Mouse (Mus musculus) left cerebral cortex, adult 11 months (tissue): ENCODE measurements around the gene Vrk1.

ENCODE experiments used
- DNase-seq: peaks from one replicate; pipeline ENCODE4 v3.0.0; 2022; ENCODE audit warnings: low spot score

Gene Vrk1

GRCm38 (mm10) chr12:106010065-106010915 lies at the start of gene Vrk1:
Vrk1 (plus strand) TSS chr12:106010228.
- DNase-seq = peak; percentile 96

DNA sequence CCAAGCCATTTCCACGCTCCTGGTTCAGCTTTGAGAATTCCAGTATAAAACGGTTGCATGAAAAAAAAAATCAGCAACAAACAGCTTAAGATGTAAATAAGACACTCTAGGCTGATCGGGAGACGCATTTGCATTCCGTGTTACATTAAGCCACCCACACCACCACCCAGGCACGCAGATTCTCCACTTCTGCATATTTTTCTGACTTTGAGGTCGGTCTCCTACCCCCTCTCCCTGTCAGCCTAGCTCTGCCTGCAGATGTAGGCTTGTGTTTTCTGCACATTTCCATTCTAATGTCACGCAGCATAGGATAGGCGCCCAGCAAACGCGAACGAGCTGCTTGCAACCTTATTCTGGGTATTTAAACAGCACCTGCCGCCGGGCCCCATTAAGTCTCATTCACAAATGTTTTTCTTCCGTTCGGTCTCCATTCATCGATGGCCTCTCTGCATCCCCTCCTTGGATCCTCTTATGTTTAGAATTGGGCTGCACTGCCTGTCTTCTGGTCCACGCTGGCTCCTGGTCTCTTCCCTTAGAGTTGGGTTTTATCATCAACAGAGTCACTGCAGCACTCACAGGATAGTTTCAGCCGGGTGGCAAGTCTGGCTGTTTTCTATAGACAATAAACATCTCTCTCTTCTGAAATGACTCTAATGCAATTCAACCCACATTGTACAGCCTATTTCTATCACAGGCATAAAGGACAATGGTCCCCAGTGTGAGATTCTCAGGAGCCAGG lies 49.3 kb upstream of the Vrk1 start:
- peak; percentile 64 for DNase-seq

DNA sequence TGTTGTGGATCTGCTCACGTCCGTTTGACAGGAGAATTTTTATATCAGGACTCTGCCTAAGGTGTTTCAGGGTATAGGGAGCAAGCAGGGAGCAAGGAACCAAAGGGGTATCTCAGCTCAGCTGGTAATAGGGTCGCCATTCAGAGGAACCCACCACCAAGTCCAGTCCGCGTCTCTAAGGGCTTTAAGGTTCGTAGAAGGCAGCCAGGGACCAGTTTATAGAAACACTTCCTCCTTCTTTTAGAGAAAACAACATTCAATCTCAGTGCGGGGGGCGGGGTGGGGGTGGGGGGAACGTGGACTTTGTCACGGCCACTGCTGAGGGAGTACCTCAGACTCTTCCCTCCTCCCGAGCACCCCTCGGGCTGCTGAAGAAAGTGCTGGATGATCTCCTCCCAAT lies 48.4 kb upstream of the Vrk1 start:
- no peak for DNase-seq

GRCm38 (mm10) chr12:105962103-105963011 lies 47.7 kb upstream of the Vrk1 start:
- DNase-seq = peak; percentile 86

GRCm38 (mm10) chr12:105963012-105963572 lies 46.9 kb upstream of the Vrk1 start:
- DNase-seq = no peak

- no peak for DNase-seq
These were observed 43.0 kb upstream of the Vrk1 start for GRCm38 (mm10) chr12:105966887-105967637.

DNA sequence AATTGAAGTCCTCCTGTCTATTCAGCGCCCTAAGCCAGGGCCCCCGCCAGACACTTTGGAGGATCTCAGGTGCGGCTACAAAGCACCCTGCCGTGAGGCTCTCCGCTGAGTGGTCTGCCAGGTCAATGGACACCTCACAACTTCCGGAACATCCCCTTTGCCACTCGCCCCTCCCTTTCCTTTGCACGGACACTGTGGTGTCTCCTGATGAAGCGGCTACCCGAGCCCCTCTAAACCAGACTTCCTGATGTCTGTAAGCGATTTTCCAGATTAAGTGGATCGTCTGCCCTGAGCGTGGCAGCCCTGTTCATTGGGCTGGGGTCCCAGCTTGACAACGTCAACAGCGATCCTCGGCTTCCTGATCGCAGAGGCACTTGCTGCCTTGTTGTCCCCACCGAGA lies 42.2 kb upstream of the Vrk1 start:
- DNase-seq = no peak

- DNase-seq = no peak
These were observed 38.8 kb upstream of the Vrk1 start for GRCm38 (mm10) chr12:105971182-105971581.

DNA sequence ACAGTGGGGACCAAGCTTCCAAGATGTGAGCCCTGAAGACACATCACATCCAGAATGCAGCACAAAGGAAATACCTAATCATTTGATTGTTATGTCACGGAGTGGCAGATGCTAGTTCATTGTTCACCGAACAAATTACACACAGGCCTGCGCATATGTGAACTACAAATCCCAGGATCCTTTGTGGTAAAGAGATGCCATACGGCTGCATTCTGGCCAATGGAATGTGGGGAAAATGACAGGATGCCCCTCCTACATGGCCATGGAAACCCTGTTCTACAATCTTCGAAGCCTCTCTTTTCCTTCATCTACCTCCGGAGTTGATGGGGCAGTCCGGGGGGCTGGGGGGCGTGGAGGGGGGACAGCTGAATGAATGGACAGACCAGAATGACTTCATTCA lies 37.4 kb upstream of the Vrk1 start:
- DNase-seq = no peak

- no peak for DNase-seq
These were observed 36.3 kb upstream of the Vrk1 start for GRCm38 (mm10) chr12:105973691-105974090.

- no peak for DNase-seq
These were observed 35.9 kb upstream of the Vrk1 start for GRCm38 (mm10) chr12:105974107-105974506.

- DNase-seq = no peak
These were observed 28.7 kb upstream of the Vrk1 start for GRCm38 (mm10) chr12:105981121-105981973.

DNA sequence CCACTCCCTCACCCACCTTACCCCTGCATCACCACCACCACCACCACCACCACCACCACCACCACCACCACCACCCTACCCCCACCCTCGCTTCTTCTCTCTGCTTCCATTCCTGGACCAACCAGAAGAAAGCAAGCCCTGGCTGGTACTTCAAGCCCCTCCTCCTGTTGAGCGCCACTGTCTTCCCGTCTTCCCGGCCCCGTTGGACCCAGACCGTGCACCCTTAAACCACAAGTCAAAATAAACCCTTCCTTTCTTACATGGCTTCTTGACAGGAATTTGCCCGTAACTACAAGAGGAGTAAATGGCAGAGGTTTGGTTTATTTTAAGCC lies 28.1 kb upstream of the Vrk1 start:
- no peak for DNase-seq

DNA sequence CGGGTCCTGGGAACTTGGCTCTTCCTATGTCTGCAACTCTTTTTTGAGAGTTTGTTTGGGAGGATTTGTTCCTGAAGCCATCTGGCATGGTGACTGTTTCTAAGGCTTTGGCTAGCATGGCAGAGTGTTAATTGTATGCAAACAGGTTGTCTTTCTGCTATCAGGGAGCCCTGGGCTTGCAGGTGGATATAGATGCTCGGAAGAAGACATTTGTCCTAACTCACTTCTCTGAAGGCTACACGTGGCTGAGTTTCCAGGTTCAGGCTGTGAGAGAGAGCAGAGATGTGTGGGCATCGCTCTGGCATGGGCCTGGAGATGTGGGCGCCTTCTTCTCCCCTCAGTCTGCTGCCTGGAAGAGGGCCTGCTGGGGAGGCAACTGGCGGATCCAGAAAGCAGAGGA lies 27.4 kb upstream of the Vrk1 start:
- peak; percentile 52 for DNase-seq

- no peak for DNase-seq
These were observed 26.5 kb upstream of the Vrk1 start for GRCm38 (mm10) chr12:105983499-105983898.

DNA sequence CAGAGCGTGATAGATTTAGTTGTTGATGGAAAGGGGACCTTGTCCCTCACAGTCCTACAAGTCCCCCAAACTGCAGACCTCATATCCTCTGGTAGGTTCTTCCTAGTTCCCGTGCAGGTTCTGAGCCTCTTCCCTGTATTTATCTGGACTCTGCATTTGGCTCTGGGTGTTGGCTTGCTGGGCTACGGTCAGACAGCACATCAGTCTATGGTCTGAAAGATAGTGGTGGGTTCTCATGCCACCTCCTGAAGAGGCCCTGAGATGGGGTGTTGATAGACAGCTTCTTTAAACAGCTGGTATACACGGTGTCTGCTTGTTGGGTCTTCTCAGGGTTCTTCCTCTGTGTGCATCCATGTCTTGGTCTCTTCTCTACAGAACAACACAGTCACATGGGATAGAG lies 21.6 kb upstream of the Vrk1 start:
- no peak for DNase-seq

- DNase-seq = no peak
These were observed 17.3 kb upstream of the Vrk1 start for GRCm38 (mm10) chr12:105992756-105993155.

DNA sequence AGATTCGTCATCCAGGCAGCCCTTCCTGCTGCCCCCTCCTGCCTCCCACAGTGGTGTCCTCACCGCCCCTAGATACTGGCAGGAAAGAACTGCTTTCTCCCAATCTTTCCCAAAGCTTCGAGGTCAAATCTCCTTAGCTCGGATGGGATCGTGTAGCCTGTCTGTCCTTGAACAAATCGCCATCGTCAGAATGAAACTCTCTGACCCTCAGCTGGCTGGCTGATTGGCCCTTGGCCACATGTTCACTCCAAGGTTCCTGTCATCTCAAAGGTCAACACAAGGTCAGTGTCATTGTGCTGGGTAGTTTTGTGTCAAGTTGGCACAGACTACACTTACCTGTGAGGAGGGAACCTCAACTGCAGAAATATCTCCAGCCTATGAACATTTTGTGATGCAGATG lies 16.7 kb upstream of the Vrk1 start:
- DNase-seq = no peak

GRCm38 (mm10) chr12:105995940-105996339 lies 14.1 kb upstream of the Vrk1 start:
- no peak for DNase-seq

DNA sequence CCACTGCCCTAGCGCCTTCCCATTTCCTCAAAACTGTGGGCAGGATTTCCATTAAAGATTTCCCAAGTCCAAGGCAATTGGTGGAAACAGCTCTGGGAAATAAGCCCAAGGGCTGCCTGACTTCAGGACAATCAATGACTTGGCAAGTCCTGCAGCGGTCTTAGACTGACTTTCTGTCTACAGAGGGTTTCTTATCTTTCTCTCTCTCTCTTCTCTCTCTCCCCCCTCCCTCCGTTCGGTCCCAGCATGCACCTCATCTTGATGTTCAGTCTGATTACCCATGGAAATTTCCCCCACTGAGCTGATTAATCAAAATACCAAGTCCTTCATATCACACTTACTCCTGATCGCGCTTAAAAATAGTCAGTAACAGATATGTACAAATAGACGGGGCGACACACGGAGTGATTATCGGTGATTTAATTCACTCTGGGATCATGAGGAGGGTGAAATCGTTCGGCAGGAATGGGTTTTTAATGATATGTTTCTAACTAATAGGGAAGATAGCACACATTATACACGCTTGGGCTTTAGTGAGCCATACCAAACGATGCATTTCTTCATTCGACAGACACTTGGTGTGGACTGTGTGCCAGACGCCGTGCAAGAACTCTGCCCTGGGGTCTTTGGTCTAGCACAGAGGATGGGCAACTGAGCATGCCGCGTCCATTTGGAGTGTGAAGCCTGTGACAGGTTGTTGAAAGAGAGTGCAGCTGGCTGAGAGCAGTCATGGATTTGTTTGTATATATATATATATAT lies 12.8 kb upstream of the Vrk1 start:
- DNase-seq = no peak
